Mouse (Mus musculus): ENCODE measurements around the gene Csrp3.

The Csrp3 gene

DNA sequence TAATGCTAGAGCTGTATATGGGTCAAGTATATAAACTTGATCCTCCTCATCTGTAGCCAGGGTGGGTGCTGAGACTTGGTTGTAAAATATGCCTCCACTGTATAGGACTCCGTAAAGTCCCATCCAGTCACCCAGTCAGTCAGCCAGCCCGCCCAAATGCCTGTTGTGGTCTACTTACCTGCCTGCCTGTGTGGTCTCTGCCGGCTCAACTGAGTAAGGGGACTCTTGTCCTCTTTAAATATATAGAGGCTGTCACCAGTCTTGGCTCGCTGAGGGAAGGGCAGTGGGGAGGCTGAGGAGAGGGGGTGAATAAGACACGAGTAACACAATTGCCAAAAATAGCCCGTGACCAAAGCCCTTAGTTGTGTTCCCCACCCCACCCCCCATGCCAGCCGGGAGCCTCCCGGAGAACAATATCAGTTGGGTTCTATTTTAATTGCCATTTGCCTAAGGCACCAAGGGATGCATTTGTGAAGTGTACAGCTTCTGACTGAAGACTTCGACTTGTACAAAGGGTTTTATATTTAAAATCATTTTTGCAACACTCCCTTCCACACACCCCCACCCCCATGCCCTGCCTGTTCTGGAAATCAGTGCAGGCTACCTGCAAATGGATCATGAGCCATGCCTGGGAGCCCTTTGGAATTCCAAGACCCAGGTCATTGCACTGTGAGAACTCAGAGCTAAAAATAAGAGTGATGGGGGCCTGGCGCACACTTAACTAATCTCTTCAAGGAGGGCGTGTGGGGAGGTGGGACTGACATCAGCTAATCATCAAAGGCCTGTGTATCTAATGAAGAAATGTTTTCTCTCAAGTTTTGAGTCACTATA lies at the start of gene Csrp3:
Gene Csrp3, minus strand, starts transcription at position 214 of the 831 bp plus-strand sequence.
- DNase-seq: no peak

DNA sequence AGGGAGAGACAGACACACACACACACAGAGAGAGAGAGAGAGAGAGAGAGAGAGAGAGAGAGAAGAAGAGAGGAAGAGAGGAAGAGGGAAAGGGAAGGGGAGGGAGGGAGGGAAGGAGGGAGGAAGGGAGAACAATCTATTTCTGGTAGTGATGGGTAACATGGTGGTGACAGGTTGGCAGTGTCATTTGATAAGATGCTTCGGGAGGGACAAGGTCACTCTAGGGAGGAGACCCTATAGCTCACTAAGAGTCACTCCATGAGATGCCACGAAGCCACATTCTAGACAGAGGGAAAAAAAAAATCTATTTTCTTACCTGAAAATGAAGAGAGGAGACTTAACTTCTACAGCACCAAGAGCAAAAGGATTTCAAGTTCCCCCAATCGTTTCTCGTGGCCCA lies 48.2 kb upstream of the Csrp3 start:
- DNase-seq: no peak

- no peak for DNase-seq
These were observed 47.6 kb upstream of the Csrp3 start for GRCm38 (mm10) chr7:48895475-48895874.

DNA sequence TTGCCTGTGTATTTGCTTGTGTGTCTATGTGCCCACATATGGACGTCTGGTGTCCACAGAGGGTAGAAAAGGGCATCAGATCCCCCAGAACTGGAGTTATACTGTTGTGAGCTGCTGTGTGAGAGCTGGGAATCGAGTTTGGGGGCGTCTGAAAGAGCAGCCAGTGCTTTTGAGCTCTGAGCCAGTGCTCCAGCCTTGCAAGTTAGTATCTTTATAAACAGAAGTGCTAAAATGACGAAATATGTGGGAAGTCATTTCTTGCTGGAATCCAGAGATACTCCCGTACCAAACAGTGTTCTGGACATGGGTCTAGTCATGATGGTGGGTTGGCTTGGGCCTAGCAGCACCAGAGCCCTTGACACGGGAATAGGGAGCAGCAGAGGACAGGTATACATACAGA lies 46.9 kb upstream of the Csrp3 start:
- no peak for DNase-seq

- peak; percentile 71 for DNase-seq
These were observed 46.3 kb upstream of the Csrp3 start for GRCm38 (mm10) chr7:48894152-48894551.

- no peak for DNase-seq
These were observed 45.3 kb upstream of the Csrp3 start for GRCm38 (mm10) chr7:48893093-48893492.

- DNase-seq: no peak
These were observed 43.2 kb upstream of the Csrp3 start for GRCm38 (mm10) chr7:48891029-48891428.

DNA sequence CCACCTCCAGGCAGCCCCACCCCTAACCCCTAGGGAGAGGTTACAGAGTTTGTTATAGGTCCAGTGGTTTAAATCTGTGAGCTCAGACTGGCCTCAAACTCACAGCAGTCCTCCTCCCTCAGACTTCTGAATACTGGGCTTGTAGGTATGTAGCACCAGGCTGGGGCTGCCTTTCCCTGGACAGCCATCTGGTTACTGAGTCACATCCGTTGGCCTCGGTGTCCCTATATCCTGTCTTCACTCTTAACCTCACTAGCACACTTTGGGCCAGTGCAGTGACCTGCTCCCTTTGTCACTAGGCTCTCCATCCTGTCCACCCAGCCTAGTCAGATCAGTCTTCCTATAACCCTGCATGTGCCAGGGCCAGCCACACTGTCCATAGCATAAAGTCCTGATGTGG lies 40.9 kb upstream of the Csrp3 start:
- no peak for DNase-seq

GRCm38 (mm10) chr7:48887973-48888372 lies 40.1 kb upstream of the Csrp3 start:
- DNase-seq: no peak

DNA sequence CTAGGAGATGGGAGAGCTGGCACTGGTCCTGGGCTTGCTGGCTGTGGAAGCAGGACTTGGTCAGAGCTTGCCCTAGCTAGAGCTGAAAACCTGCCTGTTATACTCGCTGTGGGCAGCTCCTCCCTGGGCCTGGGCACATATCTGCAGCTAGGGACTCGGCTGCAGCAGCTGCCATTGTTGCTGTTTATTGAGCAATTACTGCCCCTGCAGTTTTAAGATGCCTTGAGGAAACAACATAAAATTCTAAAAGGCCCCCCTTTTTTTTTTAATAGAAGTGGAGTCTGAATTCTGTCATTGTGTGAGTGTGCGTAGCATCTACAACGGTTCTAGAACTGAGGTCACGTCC lies 36.4 kb upstream of the Csrp3 start:
- DNase-seq: no peak

- no peak for DNase-seq
These were observed 35.9 kb upstream of the Csrp3 start for GRCm38 (mm10) chr7:48883525-48884265.

GRCm38 (mm10) chr7:48881971-48882609 lies 34.3 kb upstream of the Csrp3 start:
- no peak for DNase-seq

DNA sequence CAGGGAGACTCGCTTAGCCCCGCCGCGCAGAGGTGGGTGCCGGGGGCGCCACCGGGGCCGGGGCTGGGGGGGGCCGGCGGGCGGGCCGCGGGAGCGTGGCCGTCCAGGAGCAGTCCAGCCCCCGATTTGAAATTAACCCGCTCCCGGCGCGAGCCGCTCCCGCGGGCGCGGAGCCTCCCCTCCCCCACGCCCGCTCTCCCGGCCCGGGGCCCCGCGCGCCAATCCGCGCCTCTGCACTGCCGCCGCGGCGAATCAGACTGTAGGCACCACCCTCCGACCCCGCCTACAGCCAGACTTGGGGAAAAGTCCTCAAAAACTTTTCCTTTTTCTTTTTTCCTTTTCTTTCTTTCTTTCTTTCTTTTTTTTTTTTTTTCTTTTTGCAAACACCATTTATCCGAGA lies 33.7 kb upstream of the Csrp3 start, which contains the start of gene E2f8:
Gene E2f8, minus strand, starts transcription at position 111 of the 400 bp plus-strand sequence.
- DNase-seq: peak; percentile 67

- peak; percentile 93 for DNase-seq
These were observed 33.0 kb upstream of the Csrp3 start for GRCm38 (mm10) chr7:48880591-48881481.

- DNase-seq: no peak
These were observed 31.7 kb upstream of the Csrp3 start for GRCm38 (mm10) chr7:48879574-48879973.

- no peak for DNase-seq
These were observed 30.1 kb upstream of the Csrp3 start for GRCm38 (mm10) chr7:48877786-48878390.

DNA sequence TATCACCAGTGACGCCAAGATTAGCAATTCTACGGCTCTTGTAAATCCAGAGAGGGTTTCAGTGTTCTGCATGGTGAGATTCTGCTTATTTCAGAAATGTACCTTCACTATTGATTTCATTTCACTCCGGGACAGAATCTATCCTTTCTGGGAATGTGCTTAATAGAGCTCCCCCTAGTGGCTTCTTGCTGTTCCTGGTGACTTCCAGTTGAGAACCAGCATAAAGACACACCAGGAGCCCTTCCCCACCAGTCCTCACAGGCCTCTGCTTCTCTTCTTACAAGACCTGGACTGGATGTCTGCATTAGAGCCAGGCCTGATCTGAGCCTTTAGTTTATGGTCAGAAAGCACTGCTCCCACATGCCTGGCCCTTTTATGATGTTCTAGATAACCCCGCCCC lies 28.7 kb upstream of the Csrp3 start:
- DNase-seq: peak; percentile 34

GRCm38 (mm10) chr7:48875096-48875495 lies 27.3 kb upstream of the Csrp3 start:
- no peak for DNase-seq

DNA sequence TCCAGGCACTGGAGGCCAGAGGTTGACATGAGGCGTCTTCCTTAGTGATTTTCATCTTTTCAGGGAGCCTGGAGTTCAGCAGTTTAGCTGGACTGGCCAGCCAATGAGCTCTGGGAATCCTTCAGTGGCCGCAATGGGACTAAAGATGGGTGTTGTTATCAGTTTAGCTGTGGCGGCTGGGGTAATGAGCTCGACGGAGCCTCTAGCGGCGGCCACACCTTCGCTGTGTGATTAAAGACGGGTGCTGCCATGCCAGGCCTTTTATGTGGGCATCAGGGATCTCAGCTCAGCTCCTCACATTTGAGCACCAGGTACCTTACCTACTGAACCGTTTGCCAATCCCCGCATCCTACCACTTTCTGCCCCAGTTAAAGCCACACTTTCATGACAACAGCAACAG lies 23.5 kb upstream of the Csrp3 start:
- DNase-seq: no peak

GRCm38 (mm10) chr7:48870579-48871180 lies 22.8 kb upstream of the Csrp3 start:
- DNase-seq: no peak

DNA sequence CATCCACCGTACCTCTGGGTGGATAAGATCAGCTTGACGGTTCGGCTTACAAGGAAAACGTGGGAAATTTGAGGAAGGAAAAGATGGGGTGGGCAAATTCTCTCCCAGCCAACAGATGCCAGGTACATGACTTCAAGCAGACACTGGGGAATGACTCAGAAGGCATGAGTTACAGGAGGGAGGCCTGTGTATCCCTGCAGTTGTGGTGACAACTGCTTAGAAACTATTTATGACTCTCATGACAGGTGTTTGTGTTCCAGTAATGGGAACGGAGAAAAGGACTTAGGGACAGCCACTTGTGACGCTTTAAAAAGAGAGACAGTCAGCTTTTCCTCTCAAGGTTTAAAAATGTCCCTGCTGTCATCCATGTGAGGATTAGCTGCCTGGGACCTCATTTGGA lies 22.3 kb upstream of the Csrp3 start:
- DNase-seq: no peak

- no peak for DNase-seq
These were observed 19.7 kb upstream of the Csrp3 start for GRCm38 (mm10) chr7:48867576-48867975.
